Mouse (Mus musculus) heart, adult 18-20 months (tissue): ENCODE measurements around the gene Gps1. TPM values are rescaled to one million over a fixed set of nuclear protein-coding genes. Genes with fewer than 3 reads are reported as not detected.

Experiments used
- total RNA-seq, 2 experiments: library from RNA; stranded (reverse); gene quantifications; 2 replicates each; pipeline ENCODE4 v1.2.3; 2021

Gps1 gene
- total RNA-seq, 2 experiments from 2014 or later = 54.8 to 55.9 TPM

Other genes starting within 250 kb of the Gps1 start
- gene Mcrip1, start 234.5 kb upstream of the Gps1 start, total RNA-seq = 10 to 100 TPM; 39.1 to 44.1 TPM
- under 1 TPM in 1 of 2 experiments, not detected in 1; 0.35 TPM for gene Ppp1r27, start 233.1 kb upstream of the Gps1 start, total RNA-seq
- gene P4hb, start 211.0 kb upstream of the Gps1 start, total RNA-seq = 100 to 1,000 TPM; 230 TPM
- 100 to 1,000 TPM; 133 to 144 TPM for gene Arhgdia, start 202.6 kb upstream of the Gps1 start, total RNA-seq
- gene Alyref, start 185.9 kb upstream of the Gps1 start, total RNA-seq = 10 to 100 TPM; 44.1 to 46.9 TPM
- 10 to 100 TPM; 84.4 to 89.0 TPM for gene Anapc11, start 185.9 kb upstream of the Gps1 start, total RNA-seq
- not detected for gene Npb, start 175.8 kb upstream of the Gps1 start, total RNA-seq
- gene Pcyt2, start 166.3 kb upstream of the Gps1 start, total RNA-seq = 10 to 100 TPM; 47.2 to 51.2 TPM
- 1 to 10 TPM; 6.9 to 8.9 TPM for gene Sirt7, start 159.0 kb upstream of the Gps1 start, total RNA-seq
- gene Mafg, start 150.7 kb upstream of the Gps1 start, total RNA-seq = 10 to 100 TPM; 33.7 to 35.7 TPM
- 1 to 10 TPM; 1.1 to 1.3 TPM for gene Pycr1, start 140.5 kb upstream of the Gps1 start, total RNA-seq
- 10 to 100 TPM; 77.0 to 81.2 TPM for gene Myadml2, start 136.1 kb upstream of the Gps1 start, total RNA-seq
- gene Notum, start 123.1 kb upstream of the Gps1 start, total RNA-seq = under 1 TPM in 1 of 2 experiments, not detected in 1; 0.33 TPM
- gene Aspscr1, start 111.3 kb upstream of the Gps1 start, total RNA-seq = 10 to 100 TPM; 28.5 to 31.3 TPM
- gene Cenpx, start 70.5 kb upstream of the Gps1 start, total RNA-seq = 10 to 100 TPM; 32.5 to 34.2 TPM
- 1 to 10 TPM; 3.8 to 4.3 TPM for gene Lrrc45, start 70.3 kb upstream of the Gps1 start, total RNA-seq
- 1 to 10 TPM; 1.1 to 1.3 TPM for gene Rac3, start 62.8 kb upstream of the Gps1 start, total RNA-seq
- gene Dcxr, start 57.0 kb upstream of the Gps1 start, total RNA-seq = 10 to 100 TPM; 16.6 to 16.7 TPM
- gene Cbr2, start 52.2 kb upstream of the Gps1 start, total RNA-seq = 10 to 100 TPM; 20.9 to 82.2 TPM
- gene Hmga1b, start 21.5 kb upstream of the Gps1 start, total RNA-seq = 10 to 100 TPM; 23.6 to 49.8 TPM
- 10 to 100 TPM; 11.4 to 11.5 TPM for gene Rfng, start 65 bp upstream of the Gps1 start, total RNA-seq
- 10 to 100 TPM; 22.4 to 30.3 TPM for gene Dus1l, start 12.1 kb downstream of the Gps1 start, total RNA-seq
- 100 to 1,000 TPM in 1 of 2 experiments, 10 to 100 TPM in 1; 41.4 to 258 TPM for gene Fasn, start 40.3 kb downstream of the Gps1 start, total RNA-seq
- under 1 TPM; 0.65 to 0.77 TPM for gene Ccdc57, start 148.6 kb downstream of the Gps1 start, total RNA-seq
- gene Slc16a3, start 164.2 kb downstream of the Gps1 start, total RNA-seq = under 1 TPM; 0.77 to 0.87 TPM
- gene Csnk1d, start 207.1 kb downstream of the Gps1 start, total RNA-seq = 10 to 100 TPM; 49.2 to 55.1 TPM